Mouse (Mus musculus): ENCODE data around the gene Sh3bp5. TPM values are rescaled to one million over a fixed set of nuclear protein-coding genes. Genes with fewer than 3 reads are reported as not detected.

Sh3bp5 gene
- polyA plus RNA-seq, 2 experiments = 6.4 to 14.7 TPM

- ATAC-seq (ENCODE audit: insufficient read depth) (peak; percentile 50), DNase-seq (ENCODE audit: low read depth in 3 of 3, low spot score in 3 of 3) (no peak)
- Histone ChIP-seq H3K36me3 (replicated peaks; ENCODE audit: control insufficient read depth, insufficient read depth, low read depth) (no peaks in the 10 kb centered on the region), H3K4me2 (ENCODE audit: low read depth) (no peak overlapping the region), H3K9ac (replicated peaks) (no peak overlapping the region), H3K4me1 (replicated peaks; ENCODE audit: control insufficient read depth in 2 of 2, insufficient read depth in 2 of 2, low read length in 1 of 2) (peaks cover 6 to 32% of the 10 kb centered on the region in 2 experiments), H3K4me3 (ENCODE audit: insufficient read depth in 1 of 2, low read depth in 2 of 2, low read length in 2 of 2) (no peak overlapping the region), H3K27me3 (ENCODE audit: control insufficient read depth, insufficient read depth, low read length) (no peaks in the 10 kb centered on the region; the same call in 1 of the 2 replicates), H3K9me3 (ENCODE audit: control insufficient read depth, low read length) (no peaks in the 10 kb centered on the region), H3K27ac (no peak overlapping the region)
- 61% methylated on average over 15 of the region's 15 CpGs for WGBS (ENCODE audit: insufficient replicate concordance)
- no peak for TF ChIP-seq CTCF (IDR thresholded peaks at IDR 0.05; ENCODE audit: low read depth)
- no peak for TF ChIP-seq EP300 (IDR thresholded peaks at IDR 0.05; ENCODE audit: low read depth)
Observed at GRCm38 (mm10) chr14:31428211-31429003, 7.5 kb downstream of the Sh3bp5 start.

GRCm38 (mm10) chr14:31422961-31423791, 12.7 kb downstream of the Sh3bp5 start:
- H3K27me3 ChIP-seq (ENCODE audit: control insufficient read depth, insufficient read depth, low read length) = no peaks in the 10 kb centered on the region
- H3K4me3 ChIP-seq (ENCODE audit: insufficient read depth in 1 of 2, low read depth in 2 of 2, low read length in 2 of 2) = no peak overlapping the region
- H3K36me3 ChIP-seq (replicated peaks; ENCODE audit: control insufficient read depth, insufficient read depth, low read depth) = no peaks in the 10 kb centered on the region
- 38% methylated on average over 11 of the region's 11 CpGs for WGBS (ENCODE audit: insufficient replicate concordance)
- DNase-seq (ENCODE audit: low read depth in 3 of 3, low spot score in 3 of 3) = no peak
- H3K27ac ChIP-seq = no peak overlapping the region
- H3K9ac ChIP-seq (replicated peaks) = no peak overlapping the region
- H3K4me1 ChIP-seq (replicated peaks; ENCODE audit: control insufficient read depth in 2 of 2, insufficient read depth in 2 of 2, low read length in 1 of 2) = peaks cover 3 to 27% of the 10 kb centered on the region in 2 experiments; a peak in 3 of 4 replicates
- TF ChIP-seq CTCF (IDR thresholded peaks at IDR 0.05; ENCODE audit: low read depth) = no peak
- no peak for TF ChIP-seq EP300 (IDR thresholded peaks at IDR 0.05; ENCODE audit: low read depth)
- H3K9me3 ChIP-seq (ENCODE audit: control insufficient read depth, low read length) = no peaks in the 10 kb centered on the region
- no peak overlapping the region for H3K4me2 ChIP-seq (ENCODE audit: low read depth)
- peak; percentile 42; the same call in 1 of the 2 replicates for ATAC-seq (ENCODE audit: insufficient read depth)

- no peak for TF ChIP-seq EP300 (IDR thresholded peaks at IDR 0.05; ENCODE audit: low read depth)
- Histone ChIP-seq H3K4me3 (ENCODE audit: insufficient read depth in 1 of 2, low read depth in 2 of 2, low read length in 2 of 2) (no peak overlapping the region), H3K9me3 (ENCODE audit: control insufficient read depth, low read length) (no peaks in the 10 kb centered on the region), H3K9ac (replicated peaks) (no peak overlapping the region), H3K27ac (no peak overlapping the region), H3K27me3 (ENCODE audit: control insufficient read depth, insufficient read depth, low read length) (no peaks in the 10 kb centered on the region), H3K4me1 (replicated peaks; ENCODE audit: control insufficient read depth in 2 of 2, insufficient read depth in 2 of 2, low read length in 1 of 2) (peaks cover 3 to 29% of the 10 kb centered on the region in 2 experiments; a peak in 3 of 4 replicates), H3K4me2 (ENCODE audit: low read depth) (no peak overlapping the region), H3K36me3 (replicated peaks; ENCODE audit: control insufficient read depth, insufficient read depth, low read depth) (no peaks in the 10 kb centered on the region)
- DNase-seq (ENCODE audit: low read depth in 3 of 3, low spot score in 3 of 3) (no peak), ATAC-seq (ENCODE audit: insufficient read depth) (no peak)
- WGBS (ENCODE audit: insufficient replicate concordance) = 69% methylated on average over 5 of the region's 5 CpGs
Observed at GRCm38 (mm10) chr14:31422395-31422794, 13.5 kb downstream of the Sh3bp5 start.

- Histone ChIP-seq H3K9ac (replicated peaks) (no peak overlapping the region), H3K4me3 (ENCODE audit: insufficient read depth in 1 of 2, low read depth in 2 of 2, low read length in 2 of 2) (no peak overlapping the region), H3K9me3 (ENCODE audit: control insufficient read depth, low read length) (no peaks in the 10 kb centered on the region), H3K27me3 (ENCODE audit: control insufficient read depth, insufficient read depth, low read length) (no peaks in the 10 kb centered on the region), H3K27ac (no peak overlapping the region; the same call in 1 of the 2 replicates), H3K36me3 (replicated peaks; ENCODE audit: control insufficient read depth, insufficient read depth, low read depth) (no peaks in the 10 kb centered on the region), H3K4me1 (replicated peaks; ENCODE audit: control insufficient read depth in 2 of 2, insufficient read depth in 2 of 2, low read length in 1 of 2) (peaks cover 3 to 28% of the 10 kb centered on the region in 2 experiments; a peak in 3 of 4 replicates), H3K4me2 (ENCODE audit: low read depth) (peak overlapping the region; percentile 4; the same call in 1 of the 2 replicates)
- DNase-seq (ENCODE audit: low read depth in 3 of 3, low spot score in 3 of 3) = no peak
- no peak for TF ChIP-seq CTCF (IDR thresholded peaks at IDR 0.05; ENCODE audit: low read depth)
- no peak for TF ChIP-seq EP300 (IDR thresholded peaks at IDR 0.05; ENCODE audit: low read depth)
- 74% methylated on average over 18 of the region's 18 CpGs for WGBS (ENCODE audit: insufficient replicate concordance)
- no peak for ATAC-seq (ENCODE audit: insufficient read depth)
Observed at GRCm38 (mm10) chr14:31421509-31422295, 14.2 kb downstream of the Sh3bp5 start.
